Mouse (Mus musculus) neural tube, embryonic 14.5 days (tissue): ENCODE measurements around the gene Chid1. TPM values are rescaled to one million over a fixed set of nuclear protein-coding genes. Genes with fewer than 3 reads are reported as not detected.

Source experiments
- ATAC-seq: fragments of 200-750 bp; cut with Nextera tagmentation; 2 replicates; pipeline ENCODE4 v1.8.0; 2017; ENCODE audit warnings: low read depth, mild to moderate bottlenecking, moderate TSS enrichment, moderate library complexity
- H3K27ac ChIP-seq: fragments of 300-500 bp; sonication (generic); 2 replicates; pipeline ENCODE4 v1.5.1; 2014; ENCODE audit warnings: low read depth, mild to moderate bottlenecking, control low read depth, low read length, moderate library complexity, mixed read lengths
- H3K27me3 ChIP-seq: fragments of 300-500 bp; sonication (generic); 2 replicates; pipeline ENCODE4 v1.6.1; 2014; ENCODE audit warnings: low read length; ENCODE audit not compliant: control insufficient read depth, insufficient read depth
- H3K36me3 ChIP-seq: fragments of 300-500 bp; sonication (generic); 2 replicates; pipeline ENCODE4 v1.6.1; 2014; ENCODE audit warnings: low read length, mixed read lengths; ENCODE audit not compliant: control insufficient read depth, insufficient read depth
- H3K4me1 ChIP-seq: fragments of 300-500 bp; sonication (generic); 2 replicates; pipeline ENCODE4 v1.6.1; 2014; ENCODE audit warnings: low read length; ENCODE audit not compliant: control insufficient read depth, insufficient read depth
- H3K4me2 ChIP-seq: fragments of 300-500 bp; sonication (generic); 2 replicates; pipeline ENCODE4 v1.6.1; 2014; ENCODE audit warnings: mild to moderate bottlenecking, low read depth, low read length, control low read depth
- H3K4me3 ChIP-seq: fragments of 300-500 bp; sonication (generic); 2 replicates; pipeline ENCODE4 v1.5.1; 2014; ENCODE audit warnings: low read depth, low read length, control low read depth, mixed read lengths
- H3K9ac ChIP-seq: fragments of 300-500 bp; sonication (generic); replicated peaks from 2 replicates; pipeline ENCODE4 v1.6.1; 2014; ENCODE audit warnings: low read depth, mild to moderate bottlenecking, control low read depth, low read length, mixed read lengths
- H3K9me3 ChIP-seq: fragments of 300-500 bp; sonication (generic); 2 replicates; pipeline ENCODE4 v1.6.1; 2016; ENCODE audit warnings: low read length; ENCODE audit not compliant: control insufficient read depth
- WGBS: fragments of 180-500 bp; shearing (Covaris S2); extraction: QIAGEN DNeasy Blood & Tissue Kit; methylation state at CpG from one replicate; pipeline ENCODE4 v1.1.7; 2014; 5-methylcytosine and 5-hydroxymethylcytosine counted together
- polyA plus RNA-seq: library from polyadenylated mRNA; unstranded; fragments of >200 nt; fragmentation: Nextera tagmentation; extraction: Ambion mirVana; gene quantifications from 2 replicates; pipeline ENCODE4 v1.2.1, GENCODE M21; 2014

Chid1 gene
- polyA plus RNA-seq, 1 experiment from 2014 or later = 52.4 TPM

DNA sequence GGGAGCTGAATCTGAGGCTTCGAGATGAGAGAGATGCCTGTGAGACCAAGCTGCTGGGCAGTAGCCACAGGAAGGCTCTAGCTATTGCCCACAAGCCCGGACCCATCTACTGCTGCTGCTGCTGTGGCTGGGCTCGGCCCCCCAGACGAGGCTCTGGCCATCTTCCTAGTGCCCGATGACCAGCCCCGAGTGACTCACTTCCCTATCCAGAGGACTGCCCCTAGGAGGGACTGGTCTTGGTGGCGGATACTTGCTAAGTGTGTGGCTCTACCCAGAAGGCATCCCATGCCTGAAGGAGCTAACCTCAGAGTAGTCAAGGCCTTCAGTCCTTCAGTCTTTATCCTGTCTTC lies 73.6 kb downstream of the Chid1 start:
- H3K4me2 ChIP-seq = no peak overlapping the region
- peaks cover 36% of the 10 kb centered on the region for H3K27me3 ChIP-seq
- no peak for ATAC-seq
- no peak overlapping the region for H3K27ac ChIP-seq
- no peaks in the 10 kb centered on the region for H3K9me3 ChIP-seq
- no peak overlapping the region for H3K9ac ChIP-seq
- peaks cover 22% of the 10 kb centered on the region for H3K4me1 ChIP-seq
- WGBS = 83% methylated on average over 7 of the region's 7 CpGs
- H3K36me3 ChIP-seq = peaks cover 11% of the 10 kb centered on the region
- H3K4me3 ChIP-seq = no peak overlapping the region

DNA sequence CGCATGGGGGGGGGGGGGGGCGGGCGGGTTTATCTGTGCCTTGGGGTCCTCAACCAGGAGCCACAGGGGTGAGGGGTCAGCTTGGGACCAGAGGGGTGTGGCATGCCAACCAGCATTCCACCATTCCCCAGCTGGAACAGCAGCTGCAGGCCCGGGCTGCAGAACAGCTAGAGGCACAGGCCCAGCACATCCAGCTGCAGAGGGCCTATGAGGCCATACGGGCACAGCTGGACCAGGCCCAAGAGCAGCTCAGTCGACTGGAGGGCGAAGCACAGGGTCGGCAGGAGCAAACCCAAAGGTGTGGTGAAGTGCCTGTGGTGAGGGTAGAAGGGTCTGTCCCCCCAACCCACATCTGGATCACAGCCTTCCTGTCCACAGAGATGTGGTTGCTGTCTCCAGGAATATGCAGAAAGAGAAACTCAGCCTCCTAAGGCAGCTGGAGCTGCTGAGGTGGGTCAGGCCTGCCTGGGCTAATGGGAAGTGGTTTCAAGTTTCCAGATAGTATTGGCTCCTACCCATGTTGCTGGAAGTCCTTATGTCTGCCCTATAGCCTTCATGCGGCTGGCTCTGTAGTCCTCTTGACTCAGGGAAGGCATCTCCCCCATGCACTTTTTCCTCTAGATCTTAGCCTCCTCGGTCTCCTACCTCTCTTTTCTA lies 74.1 kb downstream of the Chid1 start:
- Histone ChIP-seq H3K9ac (no peak overlapping the region), H3K4me2 (no peak overlapping the region), H3K27ac (no peak overlapping the region), H3K9me3 (no peaks in the 10 kb centered on the region), H3K27me3 (peaks cover 41% of the 10 kb centered on the region), H3K4me3 (no peak overlapping the region), H3K36me3 (peaks cover 7% of the 10 kb centered on the region), H3K4me1 (peaks cover 22% of the 10 kb centered on the region)
- WGBS = 38% methylated on average over 10 of the region's 10 CpGs
- ATAC-seq = no peak

DNA sequence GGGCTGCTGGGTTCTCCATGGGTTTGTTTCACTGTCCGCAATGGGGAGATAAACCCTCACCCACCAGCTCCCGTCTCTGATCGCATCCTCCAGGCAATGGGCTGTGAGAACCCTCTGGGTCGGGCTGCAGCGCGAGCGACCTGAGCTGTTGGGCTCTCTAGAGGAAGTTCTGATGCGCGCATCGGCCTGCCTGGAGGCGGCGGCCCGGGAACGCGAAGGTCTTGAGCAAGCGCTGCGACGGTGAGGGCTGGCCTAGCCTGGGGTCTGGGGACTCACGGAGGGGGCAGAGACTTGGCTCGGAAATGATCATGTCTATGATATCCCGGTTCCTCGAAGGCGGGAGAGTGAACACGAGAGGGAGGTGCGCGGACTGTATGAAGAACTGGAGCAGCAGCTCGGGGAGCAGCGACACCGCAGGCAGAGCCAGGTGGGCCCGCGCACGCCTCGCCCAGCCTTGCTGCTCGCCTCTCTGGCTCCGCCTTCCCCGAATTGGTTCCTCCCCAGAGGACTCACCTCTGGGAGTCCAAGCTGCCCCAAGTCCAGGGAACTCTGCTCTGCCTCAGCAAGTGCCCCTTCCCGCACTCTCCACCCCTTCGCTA lies 75.0 kb downstream of the Chid1 start:
- no peak for ATAC-seq
- H3K4me3 ChIP-seq = peak overlapping the region; percentile 12; the same call in 1 of the 2 replicates
- H3K36me3 ChIP-seq = peaks cover 1% of the 10 kb centered on the region; the same call in 1 of the 2 replicates
- no peaks in the 10 kb centered on the region for H3K9me3 ChIP-seq
- H3K4me2 ChIP-seq = peak overlapping the region; percentile 32; the same call in 1 of the 2 replicates
- H3K9ac ChIP-seq = no peak overlapping the region
- 4% methylated on average over 35 of the region's 38 CpGs for WGBS
- no peak overlapping the region for H3K27ac ChIP-seq
- peaks cover 20% of the 10 kb centered on the region for H3K4me1 ChIP-seq
- H3K27me3 ChIP-seq = peaks cover 46% of the 10 kb centered on the region

DNA sequence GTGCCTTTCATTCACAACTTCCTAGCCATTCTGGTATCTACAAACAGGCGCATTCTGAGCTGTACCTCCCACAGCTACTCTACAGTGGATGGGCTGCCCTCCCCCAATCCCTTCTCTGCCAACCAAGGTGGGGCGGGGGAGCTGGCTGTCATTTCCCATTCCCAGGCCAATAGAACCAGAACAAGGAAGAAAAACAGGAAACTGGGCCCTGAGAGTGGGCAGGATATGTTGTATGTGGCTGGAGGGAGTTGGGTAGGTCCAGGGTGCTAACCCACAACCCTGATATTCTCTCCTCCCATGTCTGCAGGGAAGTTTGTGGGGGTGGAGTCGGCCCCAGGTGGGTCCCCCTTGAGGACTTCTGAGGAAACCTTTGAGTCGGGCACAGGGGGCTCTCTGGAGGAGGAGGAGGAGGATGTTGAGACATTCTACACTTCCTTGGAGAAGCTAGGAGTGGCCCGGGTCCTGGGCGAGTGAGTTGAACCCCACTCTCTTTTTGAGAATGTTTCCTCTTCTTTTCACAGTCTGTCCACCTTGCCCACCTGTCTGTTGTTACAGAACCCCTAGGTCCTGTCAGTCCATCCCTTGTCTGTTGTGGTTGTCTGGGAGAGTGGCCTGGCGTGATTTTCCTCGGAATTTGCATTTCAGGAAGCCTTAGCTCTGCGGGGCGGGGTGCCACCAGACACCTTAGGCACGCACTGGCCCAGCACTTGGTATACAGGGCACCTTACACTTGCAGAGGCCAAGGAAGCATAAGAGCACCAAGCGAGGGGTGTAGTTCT lies 75.6 kb downstream of the Chid1 start:
- Histone ChIP-seq H3K9me3 (no peaks in the 10 kb centered on the region), H3K4me1 (peaks cover 13% of the 10 kb centered on the region), H3K36me3 (peaks cover 8% of the 10 kb centered on the region; the same call in 1 of the 2 replicates), H3K27ac (no peak overlapping the region), H3K4me3 (no peak overlapping the region), H3K27me3 (peaks cover 52% of the 10 kb centered on the region), H3K4me2 (peak overlapping the region; percentile 32; the same call in 1 of the 2 replicates), H3K9ac (0 out of 2 replicates have a peak overlapping the region, but pooled peaks have one; percentile 1)
- WGBS = 14% methylated on average over 12 of the region's 12 CpGs
- no peak for ATAC-seq

DNA sequence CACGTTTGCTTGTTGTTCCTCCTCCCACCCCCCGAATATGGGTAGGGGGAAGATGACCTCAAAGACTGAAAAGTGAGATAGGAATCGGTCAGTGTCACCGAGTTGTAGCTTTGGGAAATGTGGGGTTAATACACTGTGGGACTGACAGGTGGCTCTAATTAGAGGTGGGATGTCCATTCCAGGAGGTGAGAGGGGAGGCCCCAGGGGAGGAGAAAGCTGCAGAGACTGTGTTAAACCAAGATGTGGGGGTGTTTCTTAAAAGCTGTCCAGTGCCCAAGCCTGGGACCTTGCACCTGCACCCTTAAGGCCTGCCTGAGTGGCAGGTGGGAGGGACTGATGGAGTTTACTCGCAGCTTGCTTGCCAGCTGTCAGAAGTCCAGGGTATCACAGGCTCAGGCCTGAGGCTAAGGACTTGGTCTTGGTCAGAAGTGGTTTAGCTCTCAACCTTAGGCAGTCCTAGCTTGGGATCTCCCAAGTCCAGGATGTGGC lies 77.3 kb downstream of the Chid1 start:
- H3K36me3 ChIP-seq = peaks cover 8% of the 10 kb centered on the region; the same call in 1 of the 2 replicates
- H3K9me3 ChIP-seq = no peaks in the 10 kb centered on the region
- peak overlapping the region; percentile 54; the same call in 1 of the 2 replicates for H3K4me2 ChIP-seq
- 11% methylated on average over 5 of the region's 5 CpGs for WGBS
- peaks cover 52% of the 10 kb centered on the region for H3K27me3 ChIP-seq
- peak overlapping the region; percentile 18 for H3K4me3 ChIP-seq
- H3K27ac ChIP-seq = no peak overlapping the region
- no peak for ATAC-seq
- peak overlapping the region; percentile 45; the same call in 1 of the 2 replicates for H3K9ac ChIP-seq
- peaks cover 9% of the 10 kb centered on the region; the same call in 1 of the 2 replicates for H3K4me1 ChIP-seq

DNA sequence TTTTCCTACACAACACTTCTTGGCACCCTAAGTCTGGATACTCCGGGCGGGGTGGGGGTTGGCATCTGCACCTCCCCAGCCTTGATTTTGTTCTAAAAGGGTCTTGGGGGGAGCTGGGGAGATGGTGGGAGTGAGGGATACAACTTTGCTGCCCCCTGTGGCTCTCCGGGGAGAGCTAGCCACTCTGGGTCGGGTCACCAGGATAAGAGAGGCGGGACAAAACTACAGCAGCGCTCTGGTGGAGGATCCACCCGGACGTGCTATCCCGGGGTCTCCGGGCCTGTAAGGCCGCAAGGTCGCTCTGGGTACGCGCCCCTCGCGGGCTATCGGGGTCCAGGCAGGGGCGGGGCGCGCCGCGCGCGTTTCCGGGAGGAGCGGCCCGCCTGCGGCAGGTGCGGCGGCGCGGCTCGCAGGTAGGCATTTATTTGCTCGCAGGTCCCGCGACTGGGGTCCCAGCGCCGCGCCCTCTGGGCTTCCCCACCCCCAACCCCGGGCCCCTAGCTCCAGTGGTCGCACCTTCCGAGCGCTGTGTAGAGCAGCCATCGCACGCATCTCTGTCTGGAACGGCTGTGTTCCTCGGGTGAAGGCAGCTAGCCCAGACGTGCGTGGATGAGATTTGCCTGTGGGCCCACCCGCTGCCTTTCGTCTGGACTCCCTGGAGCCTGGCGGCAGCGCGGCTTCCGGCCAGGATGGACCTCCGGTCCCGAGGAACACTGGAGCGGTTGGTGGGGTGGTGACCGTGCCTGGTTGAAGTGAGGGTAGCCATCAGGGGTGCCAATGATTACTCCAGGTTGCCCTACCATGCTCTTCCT lies 77.9 kb downstream of the Chid1 start:
- no peak for ATAC-seq
- 3% methylated on average over 42 of the region's 59 CpGs for WGBS
- H3K4me1 ChIP-seq = peaks cover 6% of the 10 kb centered on the region; the same call in 1 of the 2 replicates
- H3K9me3 ChIP-seq = no peaks in the 10 kb centered on the region
- peaks cover 8% of the 10 kb centered on the region; the same call in 1 of the 2 replicates for H3K36me3 ChIP-seq
- peak overlapping the region; percentile 18 for H3K4me3 ChIP-seq
- peak overlapping the region; percentile 45 for H3K9ac ChIP-seq
- H3K27ac ChIP-seq = no peak overlapping the region
- H3K27me3 ChIP-seq = peaks cover 52% of the 10 kb centered on the region
- H3K4me2 ChIP-seq = peak overlapping the region; percentile 54

DNA sequence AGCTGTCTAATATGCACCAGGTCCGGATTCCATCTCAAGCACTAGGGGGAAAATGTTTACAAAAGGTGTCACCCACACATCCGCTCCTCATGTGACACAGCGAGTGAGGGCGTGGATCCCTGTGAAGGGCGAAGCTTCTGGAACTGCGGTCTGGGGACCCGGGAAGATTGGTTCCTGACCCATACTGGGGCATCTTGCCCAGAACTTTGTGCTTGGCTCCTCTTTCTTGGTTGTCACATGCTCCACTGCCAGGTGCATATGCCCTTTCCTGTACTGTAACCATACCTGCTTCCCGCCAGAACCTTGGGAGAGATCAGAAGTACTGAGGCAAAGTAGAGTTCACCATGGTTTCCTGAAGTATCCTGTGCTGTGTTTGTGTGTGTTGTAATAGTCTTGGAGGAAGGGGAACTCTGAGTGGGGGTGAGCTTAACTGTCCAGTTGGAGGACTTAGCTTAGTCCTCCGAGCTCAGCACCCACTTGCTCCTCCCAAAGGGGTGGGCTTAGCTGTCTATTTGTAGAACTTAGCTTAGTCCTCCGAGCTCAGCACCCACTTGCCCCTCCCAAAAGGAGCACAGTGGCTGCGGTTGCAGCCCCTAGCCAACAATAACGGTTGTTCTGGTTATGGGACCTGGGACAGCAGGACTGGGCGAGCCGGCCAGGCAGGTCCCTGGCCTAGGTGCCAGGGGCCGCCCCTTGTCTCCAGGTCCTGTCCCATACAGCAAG lies 79.1 kb downstream of the Chid1 start, which contains the start of gene Cracr2b:
TSS of gene Cracr2b (plus strand) at position 704 of the 723 bp plus-strand sequence.
- Histone ChIP-seq H3K36me3 (peaks cover 8% of the 10 kb centered on the region; the same call in 1 of the 2 replicates), H3K27me3 (peaks cover 49% of the 10 kb centered on the region), H3K27ac (no peak within 1 kb of the TSS), H3K9ac (peak within 1 kb of the TSS; percentile 45), H3K4me3 (peak within 1 kb of the TSS; percentile 18), H3K9me3 (no peaks in the 10 kb centered on the region), H3K4me1 (peaks cover 14% of the 10 kb centered on the region), H3K4me2 (peak within 1 kb of the TSS; percentile 54)
- no peak for ATAC-seq
- WGBS = 81% methylated on average over 15 of the region's 15 CpGs

DNA sequence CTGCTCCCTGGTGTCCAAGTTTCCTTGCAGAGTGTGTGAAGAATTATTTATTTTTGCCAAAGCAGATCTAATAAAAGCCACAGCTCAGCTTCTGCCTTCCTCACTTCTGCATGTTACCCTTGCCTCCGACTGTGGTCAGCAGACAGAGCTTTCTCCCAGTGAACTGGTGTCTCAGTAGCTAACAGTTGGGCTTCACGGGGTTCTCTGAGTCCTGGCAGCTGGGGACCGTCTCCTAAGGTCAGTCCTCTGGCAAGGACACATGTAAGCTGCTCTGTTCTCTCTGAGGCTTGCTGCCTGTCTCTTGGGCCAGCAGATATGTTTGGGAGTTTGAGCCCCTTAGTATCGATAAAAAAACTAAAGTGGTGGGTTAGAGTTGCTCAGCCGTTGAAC lies 79.7 kb downstream of the Chid1 start:
- WGBS = 82% methylated on average over 5 of the region's 5 CpGs
- Histone ChIP-seq H3K27me3 (peaks cover 45% of the 10 kb centered on the region), H3K4me3 (no peak overlapping the region)

More for the DNA sequence above, 79.7 kb downstream of the Chid1 start:
- no peak overlapping the region for H3K4me2 ChIP-seq
- H3K9ac ChIP-seq = no peak overlapping the region
- H3K9me3 ChIP-seq = no peaks in the 10 kb centered on the region
- H3K36me3 ChIP-seq = peaks cover 8% of the 10 kb centered on the region; the same call in 1 of the 2 replicates
- no peak overlapping the region for H3K27ac ChIP-seq
- no peak for ATAC-seq
- H3K4me1 ChIP-seq = peaks cover 14% of the 10 kb centered on the region
